Mouse (Mus musculus) myocyte (in vitro differentiated cells): ENCODE data around the gene Palmd.

Experiments
- MAX ChIP-seq: IDR thresholded peaks from one replicate; pipeline ENCODE4 v1.6.1; 2011; ENCODE audit warnings: low read depth, mild to moderate bottlenecking, control low read depth
- POLR2A ChIP-seq: IDR thresholded peaks from one replicate; pipeline ENCODE4 v1.6.1; 2011; ENCODE audit warnings: low read depth, mild to moderate bottlenecking, control low read depth, moderate library complexity; ENCODE audit not compliant: insufficient read length
- TCF3 ChIP-seq: IDR thresholded peaks from one replicate; pipeline ENCODE4 v1.6.1; 2011; ENCODE audit warnings: low read depth, control low read depth; ENCODE audit not compliant: insufficient read length

- TF ChIP-seq POLR2A = no peak
- no peak for TF ChIP-seq MAX
- no peak for TF ChIP-seq TCF3
Observed at GRCm38 (mm10) chr3:116914931-116915330, 53.9 kb downstream of the Palmd start.
